Mouse (Mus musculus) spleen, adult 2 months (tissue): ENCODE data around the gene Lap3. TPM values are rescaled to one million over a fixed set of nuclear protein-coding genes. Genes with fewer than 3 reads are reported as not detected.

ENCODE experiments used
- DNase-seq, 2 experiments: peaks; one replicate each; pipeline versions ENCODE4 v3.0.0 to v3.0.0-alpha.2; 2012 to 2021; ENCODE audit warnings: low spot score in 2 of 2, low read depth in 1 of 2
- H3K27ac ChIP-seq: fragments of 200-500 bp; 2 replicates; pipeline ENCODE4 v1.5.1; 2012; ENCODE audit warnings: low read length, inconsistent platforms; ENCODE audit not compliant: insufficient read depth
- H3K27me3 ChIP-seq: fragments of 200-500 bp; 2 replicates; pipeline ENCODE4 v1.6.1; 2012; ENCODE audit warnings: mild to moderate bottlenecking, moderate library complexity, low read length, inconsistent platforms; ENCODE audit not compliant: control insufficient read depth, insufficient read depth
- H3K36me3 ChIP-seq: fragments of 200-500 bp; 2 replicates; pipeline ENCODE4 v1.6.1; 2012; ENCODE audit warnings: mild to moderate bottlenecking, low read length, inconsistent platforms; ENCODE audit not compliant: control insufficient read depth, insufficient read depth
- H3K4me1 ChIP-seq: fragments of 200-500 bp; 2 replicates; pipeline ENCODE4 v1.6.1; 2011; ENCODE audit warnings: inconsistent platforms; ENCODE audit not compliant: control insufficient read depth, insufficient read depth, insufficient read length
- H3K4me3 ChIP-seq: fragments of 200-500 bp; 2 replicates; pipeline ENCODE4 v1.5.1; 2011; ENCODE audit warnings: mild to moderate bottlenecking, inconsistent platforms; ENCODE audit not compliant: insufficient read depth, insufficient read length; ENCODE audit errors: extremely low read depth
- CTCF ChIP-seq: fragments of 200-500 bp; IDR thresholded peaks from 2 replicates; pipeline ENCODE4 v1.5.1; 2011; ENCODE audit warnings: mild to moderate bottlenecking, inconsistent platforms; ENCODE audit not compliant: insufficient read depth, insufficient read length, insufficient replicate concordance; ENCODE audit errors: extremely low read depth
- POLR2A ChIP-seq: fragments of 200-500 bp; IDR thresholded peaks from 2 replicates; pipeline ENCODE4 v1.6.1; 2011; ENCODE audit warnings: low read depth, low read length, inconsistent platforms
- WGBS: fragments of 180-500 bp; shearing (Covaris S2); methylation state at CpG from one replicate; pipeline ENCODE4 v1.1.7; 2018; 5-methylcytosine and 5-hydroxymethylcytosine counted together
- polyA plus RNA-seq: library from polyadenylated mRNA; depleted of rRNA; stranded (reverse); fragments of >200 nt; gene quantifications from 2 replicates; pipeline ENCODE4 v1.2.3, GENCODE M21; 2012

Lap3 gene
- polyA plus RNA-seq, 1 experiment = 9.5 TPM

- Histone ChIP-seq H3K27me3 (no peaks in the 10 kb centered on the region), H3K27ac (no peak overlapping the region), H3K4me3 (no peak overlapping the region), H3K4me1 (peaks cover 2% of the 10 kb centered on the region), H3K36me3 (peaks cover 3% of the 10 kb centered on the region; the same call in 1 of the 2 replicates)
- TF ChIP-seq CTCF (no peak), POLR2A (no peak)
- WGBS = 93% methylated on average over 3 of the region's 3 CpGs
- DNase-seq = no peak
Measured at GRCm38 (mm10) chr5:45495429-45495975, 2.3 kb downstream of the Lap3 start.

- DNase-seq = no peak
- no peak overlapping the region for H3K27ac ChIP-seq
- no peaks in the 10 kb centered on the region for H3K27me3 ChIP-seq
- H3K36me3 ChIP-seq = peaks cover 5% of the 10 kb centered on the region; the same call in 1 of the 2 replicates
- no peak overlapping the region for H3K4me3 ChIP-seq
- TF ChIP-seq POLR2A (no peak), CTCF (no peak)
- H3K4me1 ChIP-seq = peaks cover 2% of the 10 kb centered on the region
Measured at GRCm38 (mm10) chr5:45496042-45496441, 2.9 kb downstream of the Lap3 start.

GRCm38 (mm10) chr5:45496479-45496878, 3.3 kb downstream of the Lap3 start:
- H3K27me3 ChIP-seq = no peaks in the 10 kb centered on the region
- no peak for TF ChIP-seq POLR2A
- TF ChIP-seq CTCF = no peak
- no peak overlapping the region for H3K27ac ChIP-seq
- peaks cover 6% of the 10 kb centered on the region; the same call in 1 of the 2 replicates for H3K36me3 ChIP-seq
- 91% methylated on average over 4 of the region's 4 CpGs for WGBS
- no peak overlapping the region for H3K4me3 ChIP-seq
- no peak for DNase-seq
- peaks cover 2% of the 10 kb centered on the region for H3K4me1 ChIP-seq

- no peak for DNase-seq
- H3K4me3 ChIP-seq = no peak overlapping the region
- WGBS = 92% methylated on average over 12 of the region's 12 CpGs
- TF ChIP-seq CTCF = no peak
- TF ChIP-seq POLR2A = no peak
- no peak overlapping the region for H3K27ac ChIP-seq
- peaks cover 6% of the 10 kb centered on the region; the same call in 1 of the 2 replicates for H3K36me3 ChIP-seq
- no peaks in the 10 kb centered on the region for H3K27me3 ChIP-seq
- H3K4me1 ChIP-seq = peaks cover 2% of the 10 kb centered on the region
Measured at GRCm38 (mm10) chr5:45496930-45497550, 3.9 kb downstream of the Lap3 start.

- Histone ChIP-seq H3K27ac (no peak overlapping the region), H3K4me1 (peaks cover 2% of the 10 kb centered on the region), H3K27me3 (no peaks in the 10 kb centered on the region), H3K4me3 (no peak overlapping the region), H3K36me3 (peaks cover 6% of the 10 kb centered on the region; the same call in 1 of the 2 replicates)
- no peak for TF ChIP-seq POLR2A
- no peak for TF ChIP-seq CTCF
- 81% methylated on average over 5 of the region's 5 CpGs for WGBS
- no peak for DNase-seq
Measured at GRCm38 (mm10) chr5:45497564-45497963, 4.4 kb downstream of the Lap3 start.

- no peaks in the 10 kb centered on the region for H3K27me3 ChIP-seq
- H3K36me3 ChIP-seq = peaks cover 18% of the 10 kb centered on the region
- no peak overlapping the region for H3K4me3 ChIP-seq
- TF ChIP-seq CTCF = no peak
- TF ChIP-seq POLR2A = no peak
- 89% methylated on average over 7 of the region's 7 CpGs for WGBS
- H3K4me1 ChIP-seq = no peaks in the 10 kb centered on the region
- no peak overlapping the region for H3K27ac ChIP-seq
- DNase-seq = no peak
Measured at GRCm38 (mm10) chr5:45510071-45510470, 16.9 kb downstream of the Lap3 start.

GRCm38 (mm10) chr5:45512908-45513307, 19.7 kb downstream of the Lap3 start:
- no peaks in the 10 kb centered on the region for H3K27me3 ChIP-seq
- H3K4me3 ChIP-seq = no peak overlapping the region
- no peak for TF ChIP-seq POLR2A
- TF ChIP-seq CTCF = no peak
- peaks cover 7% of the 10 kb centered on the region for H3K36me3 ChIP-seq
- H3K4me1 ChIP-seq = no peaks in the 10 kb centered on the region
- WGBS = 93% methylated on average over 6 of the region's 6 CpGs
- H3K27ac ChIP-seq = no peak overlapping the region
- no peak for DNase-seq
